Mouse (Mus musculus) embryonic facial prominence, embryonic 14.5 days (tissue): ENCODE measurements around the gene Secisbp2. TPM values are rescaled to one million over a fixed set of nuclear protein-coding genes. Genes with fewer than 3 reads are reported as not detected.

Experiments
- ATAC-seq: fragments of 200-750 bp; cut with Nextera tagmentation; 2 replicates; pipeline ENCODE4 v1.8.0; 2017; ENCODE audit warnings: low read depth, moderate number of reproducible peaks, moderate TSS enrichment
- DNase-seq: peaks from one replicate; pipeline ENCODE4 v3.0.0-alpha.2; 2015; ENCODE audit warnings: low spot score
- H3K27ac ChIP-seq: fragments of 300-500 bp; sonication (generic); replicated peaks from 2 replicates; pipeline ENCODE4 v1.5.1; 2014; ENCODE audit warnings: low read depth, mild to moderate bottlenecking, low read length, moderate library complexity
- H3K27me3 ChIP-seq: fragments of 300-500 bp; sonication (generic); replicated peaks from 2 replicates; pipeline ENCODE4 v1.6.1; 2014; ENCODE audit warnings: low read length; ENCODE audit not compliant: control insufficient read depth, insufficient read depth
- H3K36me3 ChIP-seq: fragments of 300-500 bp; sonication (generic); 2 replicates; pipeline ENCODE4 v1.6.1; 2014; ENCODE audit warnings: low read length, mixed read lengths; ENCODE audit not compliant: control insufficient read depth, insufficient read depth
- H3K4me1 ChIP-seq: fragments of 300-500 bp; sonication (generic); 2 replicates; pipeline ENCODE4 v1.6.1; 2014; ENCODE audit warnings: antibody characterized with exemption, low read length; ENCODE audit not compliant: control insufficient read depth, insufficient read depth
- H3K4me2 ChIP-seq: fragments of 300-500 bp; sonication (generic); 2 replicates; pipeline ENCODE4 v1.6.1; 2014; ENCODE audit warnings: low read depth, mild to moderate bottlenecking, low read length, moderate library complexity, mixed read lengths
- H3K4me3 ChIP-seq: fragments of 300-500 bp; sonication (generic); 2 replicates; pipeline ENCODE4 v1.5.1; 2014; ENCODE audit warnings: low read depth, mild to moderate bottlenecking, low read length
- H3K9ac ChIP-seq: fragments of 300-500 bp; sonication (generic); 2 replicates; pipeline ENCODE4 v1.6.1; 2014; ENCODE audit warnings: low read depth, mild to moderate bottlenecking, low read length, moderate library complexity, mixed read lengths
- H3K9me3 ChIP-seq: fragments of 300-500 bp; sonication (generic); 2 replicates; pipeline ENCODE4 v1.6.1; 2016; ENCODE audit warnings: low read length; ENCODE audit not compliant: control insufficient read depth
- WGBS: fragments of 180-500 bp; shearing (Covaris S2); extraction: QIAGEN DNeasy Blood & Tissue Kit; methylation state at CpG from one replicate; pipeline ENCODE4 v1.1.7; 2014; 5-methylcytosine and 5-hydroxymethylcytosine counted together
- polyA plus RNA-seq: library from polyadenylated mRNA; unstranded; fragments of >200 nt; fragmentation: Nextera tagmentation; extraction: Ambion mirVana; gene quantifications from 2 replicates; pipeline ENCODE4 v1.2.1, GENCODE M21; 2014

The Secisbp2 gene
- polyA plus RNA-seq, 1 experiment from 2014 or later = 31.4 TPM

- Histone ChIP-seq H3K9me3 (no peaks in the 10 kb centered on the region), H3K4me2 (no peak overlapping the region), H3K36me3 (peaks cover 100% of the 10 kb centered on the region), H3K27ac (no peak overlapping the region), H3K27me3 (no peaks in the 10 kb centered on the region), H3K4me3 (no peak overlapping the region), H3K4me1 (no peaks in the 10 kb centered on the region), H3K9ac (no peak overlapping the region)
- WGBS = 77% methylated on average over 5 of the region's 5 CpGs
- DNase-seq (no peak), ATAC-seq (no peak)
Observed at GRCm38 (mm10) chr13:51681076-51681475, 29.6 kb downstream of the Secisbp2 start.

DNA sequence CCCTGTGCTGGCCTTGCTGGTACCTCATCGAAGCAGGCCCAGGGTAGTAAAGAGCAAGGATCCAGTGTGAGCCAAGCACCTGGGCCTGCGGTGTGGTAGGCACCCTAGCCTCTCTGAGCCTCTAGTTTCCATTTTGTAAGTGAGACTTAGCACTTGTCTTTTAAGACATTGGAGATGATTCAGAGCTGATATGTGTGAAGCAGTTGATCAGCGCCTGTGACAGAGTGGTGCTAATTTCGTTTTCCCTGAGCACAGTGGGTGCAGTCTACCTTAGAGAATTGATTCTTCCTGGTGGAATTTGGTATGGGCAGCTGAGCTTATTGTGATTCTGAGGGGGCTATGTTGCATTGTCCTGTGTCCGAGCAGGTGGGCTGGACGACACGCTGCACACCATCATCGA is 30.1 kb downstream of the Secisbp2 start:
- no peaks in the 10 kb centered on the region for H3K4me1 ChIP-seq
- H3K36me3 ChIP-seq = peaks cover 100% of the 10 kb centered on the region
- DNase-seq (no peak), ATAC-seq (no peak)
- H3K9me3 ChIP-seq = no peaks in the 10 kb centered on the region
- no peak overlapping the region for H3K9ac ChIP-seq
- no peak overlapping the region for H3K4me2 ChIP-seq
- H3K27ac ChIP-seq = no peak overlapping the region
- H3K4me3 ChIP-seq = no peak overlapping the region
- no peaks in the 10 kb centered on the region for H3K27me3 ChIP-seq
- 96% methylated on average over 8 of the region's 8 CpGs for WGBS

- no peak overlapping the region for H3K27ac ChIP-seq
Observed at GRCm38 (mm10) chr13:51685290-51685966, 33.9 kb downstream of the Secisbp2 start.

DNA sequence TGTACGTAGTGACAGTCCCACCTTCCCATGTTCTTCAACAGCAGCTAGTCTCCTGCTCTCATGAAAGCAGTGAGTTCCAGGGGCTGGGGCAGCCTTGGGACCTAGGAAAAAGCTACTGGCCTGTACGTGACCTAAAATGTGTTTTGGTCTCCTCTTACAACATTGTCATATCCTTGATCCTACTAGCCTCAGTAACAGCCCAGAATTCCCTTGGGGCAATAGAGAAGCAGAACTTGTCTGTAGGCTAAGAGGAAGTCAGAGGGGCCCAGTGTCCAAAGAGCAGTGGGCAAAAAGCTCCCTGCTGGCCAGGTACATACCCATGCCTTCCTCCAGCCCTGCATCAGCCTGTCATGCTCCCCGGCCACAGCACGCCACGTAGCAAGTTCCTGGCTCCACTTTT is 35.5 kb downstream of the Secisbp2 start:
- H3K4me3 ChIP-seq = no peak overlapping the region
- no peak overlapping the region for H3K4me2 ChIP-seq
- no peaks in the 10 kb centered on the region for H3K27me3 ChIP-seq
- 94% methylated on average over 5 of the region's 5 CpGs for WGBS
- DNase-seq (no peak), ATAC-seq (no peak)
- no peaks in the 10 kb centered on the region for H3K4me1 ChIP-seq
- no peak overlapping the region for H3K27ac ChIP-seq
- peaks cover 64% of the 10 kb centered on the region for H3K36me3 ChIP-seq
- H3K9me3 ChIP-seq = no peaks in the 10 kb centered on the region
- H3K9ac ChIP-seq = no peak overlapping the region

More at GRCm38 (mm10) chr13:51685290-51685966, 33.9 kb downstream of the Secisbp2 start:
- Histone ChIP-seq H3K4me1 (no peaks in the 10 kb centered on the region), H3K4me3 (no peak overlapping the region), H3K9ac (no peak overlapping the region), H3K4me2 (no peak overlapping the region), H3K27me3 (no peaks in the 10 kb centered on the region), H3K36me3 (peaks cover 79% of the 10 kb centered on the region), H3K9me3 (no peaks in the 10 kb centered on the region)
- ATAC-seq (peak; percentile 36; the same call in 1 of the 2 replicates), DNase-seq (peak; percentile 39)
- WGBS = 82% methylated on average over 7 of the region's 7 CpGs

- H3K9me3 ChIP-seq = no peaks in the 10 kb centered on the region
- H3K4me1 ChIP-seq = no peaks in the 10 kb centered on the region
- H3K27me3 ChIP-seq = no peaks in the 10 kb centered on the region
- no peak overlapping the region for H3K4me3 ChIP-seq
- H3K36me3 ChIP-seq = peaks cover 47% of the 10 kb centered on the region
- DNase-seq (no peak), ATAC-seq (no peak)
- 58% methylated on average over 3 of the region's 3 CpGs for WGBS
- no peak overlapping the region for H3K4me2 ChIP-seq
- no peak overlapping the region for H3K9ac ChIP-seq
- no peak overlapping the region for H3K27ac ChIP-seq
Observed at GRCm38 (mm10) chr13:51688688-51689087, 37.2 kb downstream of the Secisbp2 start.

DNA sequence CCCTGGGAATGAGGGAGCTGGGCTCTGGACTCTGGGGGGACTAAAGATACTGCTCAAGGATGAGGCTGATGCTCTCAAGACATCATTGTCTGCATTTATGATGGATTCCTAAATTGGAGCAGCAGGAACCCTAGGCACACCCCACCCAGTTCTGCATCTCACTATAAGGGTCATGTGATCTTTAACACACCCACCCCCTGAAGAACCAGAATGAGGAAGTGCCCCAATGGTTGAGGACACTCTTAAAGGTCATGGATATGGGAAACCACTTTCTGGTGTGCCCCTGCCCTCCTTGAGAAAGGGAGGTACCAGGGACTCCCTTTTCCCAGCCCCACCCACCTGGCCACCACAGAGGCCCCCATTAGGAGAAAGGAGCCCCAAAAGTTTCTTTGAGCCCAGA is 45.0 kb downstream of the Secisbp2 start:
- Histone ChIP-seq H3K36me3 (no peaks in the 10 kb centered on the region), H3K9ac (no peak overlapping the region), H3K4me1 (no peaks in the 10 kb centered on the region), H3K27ac (no peak overlapping the region), H3K4me3 (no peak overlapping the region), H3K4me2 (no peak overlapping the region), H3K9me3 (no peaks in the 10 kb centered on the region), H3K27me3 (no peaks in the 10 kb centered on the region)
- DNase-seq (no peak), ATAC-seq (no peak)

DNA sequence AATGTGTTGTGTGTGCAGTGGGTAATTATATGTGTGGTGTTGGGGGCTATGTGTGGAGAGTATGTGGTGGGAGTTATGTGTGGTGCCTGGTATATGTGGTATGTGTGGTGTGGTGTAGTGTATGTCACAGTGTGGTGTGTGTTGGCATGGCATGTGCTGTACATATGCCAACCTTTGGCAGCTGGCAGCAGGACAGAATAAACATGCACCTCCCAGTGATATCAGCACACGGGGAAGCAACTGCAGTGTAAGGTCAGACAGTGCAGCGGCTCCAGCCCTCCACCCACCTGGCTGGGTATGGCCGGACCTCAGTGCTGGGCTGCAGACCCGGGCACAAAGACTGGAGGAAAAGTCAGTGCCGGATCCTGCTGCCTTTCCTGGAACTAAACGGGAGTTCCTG is 46.0 kb downstream of the Secisbp2 start:
- H3K27ac ChIP-seq = no peak overlapping the region
- H3K4me2 ChIP-seq = no peak overlapping the region
- H3K36me3 ChIP-seq = peaks cover 3% of the 10 kb centered on the region; the same call in 1 of the 2 replicates
- no peaks in the 10 kb centered on the region for H3K4me1 ChIP-seq
- WGBS = 83% methylated on average over 6 of the region's 6 CpGs
- no peak for ATAC-seq
- H3K9me3 ChIP-seq = no peaks in the 10 kb centered on the region
- no peak overlapping the region for H3K9ac ChIP-seq
- no peak overlapping the region for H3K4me3 ChIP-seq
- DNase-seq = no peak
- no peaks in the 10 kb centered on the region for H3K27me3 ChIP-seq

DNA sequence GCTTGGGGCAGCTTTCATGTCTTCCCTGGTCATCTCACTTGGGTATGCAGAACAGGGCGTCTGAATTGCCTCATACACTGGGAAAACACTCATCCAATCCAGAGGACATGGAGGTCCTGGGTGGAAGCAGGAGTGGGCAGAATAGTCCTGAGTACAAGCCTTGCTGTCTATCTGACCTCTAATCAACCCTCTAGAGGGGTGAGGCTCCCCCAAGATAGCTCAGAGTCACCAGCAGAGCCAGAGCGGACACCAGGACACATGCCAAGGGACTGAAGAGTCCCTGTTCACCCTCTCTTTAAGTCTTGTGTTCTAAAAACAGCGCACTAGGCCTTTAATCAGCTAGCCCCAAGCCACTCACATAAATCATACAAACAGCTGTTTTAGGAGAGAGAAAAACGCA is 46.4 kb downstream of the Secisbp2 start:
- Histone ChIP-seq H3K27ac (no peak overlapping the region), H3K36me3 (peaks cover 7% of the 10 kb centered on the region; the same call in 1 of the 2 replicates), H3K4me3 (no peak overlapping the region), H3K4me2 (no peak overlapping the region), H3K9me3 (no peaks in the 10 kb centered on the region), H3K9ac (no peak overlapping the region), H3K4me1 (no peaks in the 10 kb centered on the region), H3K27me3 (no peaks in the 10 kb centered on the region)
- WGBS = 75% methylated on average over 4 of the region's 4 CpGs
- DNase-seq (peak; percentile 34), ATAC-seq (peak; percentile 15; the same call in 1 of the 2 replicates)

DNA sequence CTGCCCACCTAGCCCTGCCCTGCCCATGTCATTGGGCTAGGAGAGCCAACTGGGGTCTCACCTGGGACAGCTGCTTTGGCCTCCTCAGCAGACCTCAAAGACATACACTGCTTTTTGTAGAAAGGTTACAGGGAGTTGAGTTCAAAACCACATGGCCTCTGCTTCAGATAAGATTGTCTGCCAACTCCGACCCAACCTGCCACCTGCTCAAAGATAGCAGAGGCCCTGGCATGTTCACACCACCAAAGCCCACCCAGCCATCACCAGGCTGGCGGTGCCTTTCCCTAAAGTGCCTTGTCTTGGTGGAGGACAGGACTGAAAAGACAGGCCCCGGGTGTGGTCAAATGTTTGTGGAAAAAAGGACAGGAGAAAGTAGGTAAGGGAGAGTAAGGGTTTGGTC is 46.8 kb downstream of the Secisbp2 start:
- WGBS = 88% methylated on average over 3 of the region's 3 CpGs
- H3K27me3 ChIP-seq = no peaks in the 10 kb centered on the region
- no peaks in the 10 kb centered on the region for H3K4me1 ChIP-seq
- H3K9me3 ChIP-seq = no peaks in the 10 kb centered on the region
- no peak overlapping the region for H3K4me3 ChIP-seq
- ATAC-seq (no peak), DNase-seq (no peak)
- H3K27ac ChIP-seq = no peak overlapping the region
- no peak overlapping the region for H3K4me2 ChIP-seq
- H3K9ac ChIP-seq = no peak overlapping the region
- peaks cover 10% of the 10 kb centered on the region; the same call in 1 of the 2 replicates for H3K36me3 ChIP-seq
